Mouse (Mus musculus) gastrocnemius, adult 2 months (tissue): ENCODE data around the gene Gm20604. TPM values are rescaled to one million over a fixed set of nuclear protein-coding genes. Genes with fewer than 3 reads are reported as not detected.

ENCODE experiments used
- DNase-seq: peaks from one replicate; pipeline ENCODE4 v3.0.0; 2022
- H3K27ac ChIP-seq: fragments of 200-600 bp; 2 replicates; pipeline ENCODE4 v1.8.1; 2022; ENCODE audit warnings: mild to moderate bottlenecking
- H3K4me3 ChIP-seq: fragments of 200-600 bp; 2 replicates; pipeline ENCODE4 v1.8.1; 2022; ENCODE audit warnings: mild to moderate bottlenecking, moderate library complexity
- CTCF ChIP-seq: fragments of 200-600 bp; IDR thresholded peaks from 2 replicates; pipeline ENCODE4 v1.8.1; 2022; ENCODE audit warnings: antibody characterized with exemption, mild to moderate bottlenecking, moderate library complexity
- intact Hi-C: fragments of 180-260 bp; cut with DNase I; formaldehyde crosslinking; loops from one replicate; pipeline ENCODE4 v1.15.1; 2025
- long read RNA-seq, 2 experiments: library from polyadenylated mRNA; stranded (forward); transcript quantifications; one replicate each; pipeline ENCODE4 v2.0.0; 2021
- total RNA-seq, 2 experiments: library from RNA; stranded (reverse); gene quantifications; 2 replicates each; pipeline ENCODE4 v1.2.3; 2021

Gm20604 gene
- 1 to 10 TPM; 1.9 to 3.7 TPM for total RNA-seq
- long read RNA-seq, experiment 1, transcript Gm20604-201 (2 exons, 2,795 nt), result major isoform, 5 of 9 reads
- long read RNA-seq, experiment 1, partial matches to known transcripts, result 0 of 9 reads
- long read RNA-seq, experiment 1, other reads (novel, unspliced or antisense), result 4 of 9 reads
- long read RNA-seq, experiment 2, partial matches to known transcripts, result 0 of 2 reads
- long read RNA-seq, experiment 2, other reads (novel, unspliced or antisense), result 0 of 2 reads

- intact Hi-C loops, result loop anchor here (5.0 kb wide), 1 partner anchor 119 kb away; the partner anchor contains the start of gene Btbd7
- Histone ChIP-seq H3K4me3 (peak within 1 kb of the TSS; percentile 98), H3K27ac (peak within 1 kb of the TSS; percentile 93)
- no peak for DNase-seq
- no peak for TF ChIP-seq CTCF
Measured at GRCm38 (mm10) chr12:102758403-102758756, at the start of gene Gm20604. TSS of gene Gm20604 (minus strand) at chr12:102758672.

GRCm38 (mm10) chr12:102799528-102799927, 41.1 kb upstream of the Gm20604 start:
- H3K27ac ChIP-seq, result no peak overlapping the region
- H3K4me3 ChIP-seq, result no peak overlapping the region
- intact Hi-C loops, result no loop called here
- no peak for TF ChIP-seq CTCF
- no peak for DNase-seq

GRCm38 (mm10) chr12:102787927-102788326, 29.5 kb upstream of the Gm20604 start:
- no peak for TF ChIP-seq CTCF
- no peak overlapping the region for H3K27ac ChIP-seq
- no peak overlapping the region for H3K4me3 ChIP-seq
- intact Hi-C loops, result no loop called here
- no peak for DNase-seq

GRCm38 (mm10) chr12:102785593-102785985, 27.1 kb upstream of the Gm20604 start:
- intact Hi-C loops, result no loop called here
- no peak for TF ChIP-seq CTCF
- DNase-seq, result no peak
- Histone ChIP-seq H3K27ac (no peak overlapping the region), H3K4me3 (no peak overlapping the region)

GRCm38 (mm10) chr12:102784899-102785592, 26.6 kb upstream of the Gm20604 start:
- intact Hi-C loops, result no loop called here
- DNase-seq, result no peak
- Histone ChIP-seq H3K4me3 (no peak overlapping the region), H3K27ac (no peak overlapping the region)
- no peak for TF ChIP-seq CTCF

GRCm38 (mm10) chr12:102782841-102783240, 24.4 kb upstream of the Gm20604 start:
- H3K4me3 ChIP-seq, result no peak overlapping the region
- no peak overlapping the region for H3K27ac ChIP-seq
- no peak for DNase-seq
- TF ChIP-seq CTCF, result no peak
- intact Hi-C loops, result no loop called here

GRCm38 (mm10) chr12:102779452-102779851, 21.0 kb upstream of the Gm20604 start:
- intact Hi-C loops, result no loop called here
- no peak for DNase-seq
- Histone ChIP-seq H3K27ac (no peak overlapping the region), H3K4me3 (no peak overlapping the region)
- TF ChIP-seq CTCF, result peak; percentile 13; the same call in 1 of the 2 replicates

- intact Hi-C loops, result no loop called here
- no peak overlapping the region for H3K27ac ChIP-seq
- no peak for DNase-seq
- H3K4me3 ChIP-seq, result no peak overlapping the region
- no peak for TF ChIP-seq CTCF
Measured at GRCm38 (mm10) chr12:102778151-102778550, 19.7 kb upstream of the Gm20604 start.

- no peak overlapping the region for H3K4me3 ChIP-seq
- H3K27ac ChIP-seq, result no peak overlapping the region
- no peak for DNase-seq
- TF ChIP-seq CTCF, result no peak
- intact Hi-C loops, result no loop called here
Measured at GRCm38 (mm10) chr12:102776035-102776434, 17.6 kb upstream of the Gm20604 start.

- Histone ChIP-seq H3K4me3 (no peak overlapping the region), H3K27ac (no peak overlapping the region)
- no peak for TF ChIP-seq CTCF
- intact Hi-C loops, result no loop called here
- DNase-seq, result no peak
Measured at GRCm38 (mm10) chr12:102772676-102773075, 14.2 kb upstream of the Gm20604 start.

GRCm38 (mm10) chr12:102771601-102772000, 13.1 kb upstream of the Gm20604 start:
- Histone ChIP-seq H3K4me3 (no peak overlapping the region), H3K27ac (no peak overlapping the region)
- TF ChIP-seq CTCF, result no peak
- DNase-seq, result no peak
- intact Hi-C loops, result no loop called here

GRCm38 (mm10) chr12:102769000-102769399, 10.5 kb upstream of the Gm20604 start:
- intact Hi-C loops, result no loop called here
- TF ChIP-seq CTCF, result peak; percentile 26; the same call in 1 of the 2 replicates
- DNase-seq, result no peak
- no peak overlapping the region for H3K27ac ChIP-seq
- no peak overlapping the region for H3K4me3 ChIP-seq

- no peak for DNase-seq
- H3K27ac ChIP-seq, result no peak overlapping the region
Measured at GRCm38 (mm10) chr12:102763696-102764095, 5.2 kb upstream of the Gm20604 start.

GRCm38 (mm10) chr12:102761668-102762067, 3.2 kb upstream of the Gm20604 start:
- H3K4me3 ChIP-seq, result no peak overlapping the region
- intact Hi-C loops, result no loop called here
- DNase-seq, result no peak
- TF ChIP-seq CTCF, result no peak
- no peak overlapping the region for H3K27ac ChIP-seq

More at GRCm38 (mm10) chr12:102763696-102764095, 5.2 kb upstream of the Gm20604 start:
- no peak for TF ChIP-seq CTCF
- no peak overlapping the region for H3K4me3 ChIP-seq
- intact Hi-C loops, result no loop called here
